Mouse (Mus musculus): Measurements from ENCODE around the gene Ddo. TPM values are rescaled to one million over a fixed set of nuclear protein-coding genes. Genes with fewer than 3 reads are reported as not detected.
A peak's percentile ranks its signal among the peaks of the same experiment; 100 is the strongest.

Ddo gene
- polyA plus RNA-seq, 1 experiment = not detected

- TF ChIP-seq CTCF (IDR thresholded peaks at IDR 0.05; ENCODE audit: borderline replicate concordance, insufficient read depth, low read length) (no peak), POLR2A (IDR thresholded peaks at IDR 0.05; ENCODE audit: low read depth, low read length) (no peak)
- no peak overlapping the region for H3K4me3 ChIP-seq (ENCODE audit: insufficient read depth, low read length)
- H3K27ac ChIP-seq (ENCODE audit: insufficient read depth, low read length) = no peak overlapping the region
- H3K4me1 ChIP-seq (ENCODE audit: control insufficient read depth, insufficient read depth, low read length) = no peaks in the 10 kb centered on the region
Measured at GRCm38 (mm10) chr10:40725066-40725465, 95.3 kb downstream of the Ddo start.

GRCm38 (mm10) chr10:40725471-40725870, 95.7 kb downstream of the Ddo start:
- H3K4me1 ChIP-seq (ENCODE audit: control insufficient read depth, insufficient read depth, low read length) = peaks cover 3% of the 10 kb centered on the region; the same call in 1 of the 2 replicates
- H3K27ac ChIP-seq (ENCODE audit: insufficient read depth, low read length) = no peak overlapping the region
- H3K4me3 ChIP-seq (ENCODE audit: insufficient read depth, low read length) = no peak overlapping the region
- TF ChIP-seq CTCF (IDR thresholded peaks at IDR 0.05; ENCODE audit: borderline replicate concordance, insufficient read depth, low read length) (no peak), POLR2A (IDR thresholded peaks at IDR 0.05; ENCODE audit: low read depth, low read length) (no peak)

GRCm38 (mm10) chr10:40726288-40726902, 96.6 kb downstream of the Ddo start:
- no peak for TF ChIP-seq POLR2A (IDR thresholded peaks at IDR 0.05; ENCODE audit: low read depth, low read length)
- no peak for TF ChIP-seq CTCF (IDR thresholded peaks at IDR 0.05; ENCODE audit: borderline replicate concordance, insufficient read depth, low read length)
- Histone ChIP-seq H3K27ac (ENCODE audit: insufficient read depth, low read length) (no peak overlapping the region), H3K4me1 (ENCODE audit: control insufficient read depth, insufficient read depth, low read length) (peaks cover 4% of the 10 kb centered on the region; the same call in 1 of the 2 replicates), H3K4me3 (ENCODE audit: insufficient read depth, low read length) (no peak overlapping the region)

GRCm38 (mm10) chr10:40726989-40727388, 97.2 kb downstream of the Ddo start:
- H3K4me3 ChIP-seq (ENCODE audit: insufficient read depth, low read length) = no peak overlapping the region
- no peak overlapping the region for H3K27ac ChIP-seq (ENCODE audit: insufficient read depth, low read length)
- H3K4me1 ChIP-seq (ENCODE audit: control insufficient read depth, insufficient read depth, low read length) = peaks cover 4% of the 10 kb centered on the region; the same call in 1 of the 2 replicates
- no peak for TF ChIP-seq POLR2A (IDR thresholded peaks at IDR 0.05; ENCODE audit: low read depth, low read length)
- TF ChIP-seq CTCF (IDR thresholded peaks at IDR 0.05; ENCODE audit: borderline replicate concordance, insufficient read depth, low read length) = no peak

DNA sequence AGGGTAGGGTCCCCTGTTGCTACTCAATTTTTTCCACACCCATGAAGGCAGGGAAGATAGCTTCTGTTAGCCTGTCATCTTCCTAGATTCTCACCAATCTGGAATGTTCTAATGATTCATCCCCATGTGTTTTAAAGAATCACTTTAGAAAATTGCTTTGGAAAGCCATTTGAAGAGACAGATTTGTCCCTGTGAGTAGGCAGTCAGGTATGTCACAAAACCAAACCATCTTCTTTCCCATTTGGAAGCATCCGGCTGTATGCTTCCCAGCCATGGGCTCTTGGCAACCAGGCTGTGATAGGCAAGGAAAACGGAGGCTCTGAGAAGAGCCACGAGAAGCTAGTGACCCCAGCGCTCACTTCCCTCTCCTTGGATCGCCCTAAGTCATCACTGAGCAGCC, 100.4 kb downstream of the Ddo start:
- TF ChIP-seq CTCF (IDR thresholded peaks at IDR 0.05; ENCODE audit: borderline replicate concordance, insufficient read depth, low read length) (no peak), POLR2A (IDR thresholded peaks at IDR 0.05; ENCODE audit: low read depth, low read length) (no peak)
- Histone ChIP-seq H3K27ac (ENCODE audit: insufficient read depth, low read length) (peak overlapping the region; percentile 15; the same call in 1 of the 2 replicates), H3K4me1 (ENCODE audit: control insufficient read depth, insufficient read depth, low read length) (peaks cover 4% of the 10 kb centered on the region; the same call in 1 of the 2 replicates), H3K4me3 (ENCODE audit: insufficient read depth, low read length) (no peak overlapping the region)

Other genes with a start within 250 kb of the Ddo start
- gene Slc22a16, start 59.7 kb upstream of the Ddo start, polyA plus RNA-seq (2011; ENCODE audit: insufficient read length, low read depth, missing spikeins) = not detected in 2 replicates
- gene Mettl24, start 53.3 kb downstream of the Ddo start, polyA plus RNA-seq (2011; ENCODE audit: insufficient read length, low read depth, missing spikeins) = 0.68 and 1.9 TPM in 2 replicates

Data from embryonic fibroblast, embryonic 13.5 days (primary cell).